ENCODE assay signal across 9 mouse cellular contexts in the genomic region with DNA sequence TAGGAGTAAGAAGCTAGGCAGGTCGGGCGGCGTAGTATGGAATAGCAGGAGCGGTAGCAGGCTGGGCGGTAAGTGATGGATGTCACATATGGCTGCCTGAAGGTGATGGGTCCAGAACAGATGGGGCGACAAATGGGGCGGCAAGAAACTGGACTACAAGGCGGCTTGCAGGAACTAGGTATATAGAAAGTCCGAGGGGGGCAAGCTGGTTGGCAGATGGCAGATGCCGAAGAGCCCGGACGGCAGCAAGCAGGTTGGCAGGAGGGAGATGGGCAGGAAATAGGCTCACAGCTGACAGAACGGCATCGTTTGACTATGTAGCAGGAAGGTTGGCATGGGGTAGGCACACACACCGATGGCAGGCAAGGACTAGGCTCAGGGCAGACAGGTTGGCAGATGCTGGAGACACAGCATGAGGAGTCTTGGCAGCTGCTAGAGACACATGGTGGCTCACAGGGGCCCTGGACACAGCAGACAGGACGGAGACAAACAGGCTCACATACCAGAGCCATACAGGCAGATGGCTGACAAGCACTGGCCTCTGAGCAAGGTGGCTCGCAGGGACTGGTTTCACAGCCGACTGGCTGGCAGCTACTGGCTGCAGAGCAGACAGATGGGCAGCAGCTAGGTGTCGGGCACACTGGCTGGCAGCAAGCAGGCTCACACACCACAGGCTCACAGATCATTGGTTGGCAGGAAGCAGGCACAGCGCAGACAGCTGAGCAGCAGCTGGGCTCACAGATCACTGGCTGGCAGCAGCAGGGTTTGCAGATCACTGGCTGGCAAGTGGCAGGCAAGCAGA. TPM values are rescaled to one million over a fixed set of nuclear protein-coding genes. Genes with fewer than 3 reads are reported as not detected.
A peak's percentile ranks its signal among the peaks of the same experiment; 100 is the strongest.
DNase-seq lines count a peak whose midpoint lies in the region; ATAC-seq and TF ChIP-seq lines count a peak whose summit lies in the region.
"Had no signal": no experiment of that assay in that cellular context is flagged by ENCODE, and none has a peak within 500 bp of the region (broad histone marks: within the 10 kb centered on the region; RNA-seq: fewer than 3 reads in every experiment).

No protein-coding gene starts in this region.

- no peaks in the 10 kb centered on the region for H3K36me3 ChIP-seq in hindbrain, embryonic 13.5 days
- no peaks in the 10 kb centered on the region for H3K36me3 ChIP-seq in hindbrain, embryonic 10.5 days
- no peaks in the 10 kb centered on the region for H3K36me3 ChIP-seq in midbrain, embryonic 16.5 days (ENCODE audit: control insufficient read depth, insufficient read depth, low read length)

- no peak for TF ChIP-seq POLR2A in brain, embryonic 14.5 days (IDR thresholded peaks at IDR 0.05; ENCODE audit: borderline replicate concordance, extremely low read depth, insufficient read depth, insufficient read length, poor library complexity, severe bottlenecking)

- no peaks in the 10 kb centered on the region for H3K27me3 ChIP-seq in hindbrain, embryonic 13.5 days
- peaks cover 3% of the 10 kb centered on the region; the same call in 1 of the 2 replicates for H3K27me3 ChIP-seq in hindbrain, embryonic 10.5 days (ENCODE audit: insufficient read depth, poor library complexity, severe bottlenecking)
- no peaks in the 10 kb centered on the region for H3K27me3 ChIP-seq in midbrain, embryonic 16.5 days (ENCODE audit: control insufficient read depth, insufficient read depth, low read depth, low read length)

- no peaks in the 10 kb centered on the region for H3K9me3 ChIP-seq in hindbrain, embryonic 13.5 days
- no peaks in the 10 kb centered on the region for H3K9me3 ChIP-seq in hindbrain, embryonic 10.5 days
- H3K9me3 ChIP-seq in midbrain, embryonic 16.5 days (replicated peaks; ENCODE audit: control insufficient read depth, low read length, poor library complexity, severe bottlenecking) = no peaks in the 10 kb centered on the region

- 0 out of 2 replicates have a peak overlapping the region, but pooled peaks have one; percentile 43 for H3K9ac ChIP-seq in hindbrain, embryonic 13.5 days
- H3K9ac ChIP-seq in midbrain, embryonic 16.5 days (ENCODE audit: low read depth, low read length) = no peak overlapping the region

- peak overlapping the region; percentile 62 for H3K27ac ChIP-seq in hindbrain, embryonic 13.5 days
- no peak overlapping the region for H3K27ac ChIP-seq in hindbrain, embryonic 10.5 days
- peak overlapping the region; percentile 33 for H3K27ac ChIP-seq in midbrain, embryonic 16.5 days (ENCODE audit: low read length)

- peak; percentile 91 for ATAC-seq in hindbrain, embryonic 13.5 days (ENCODE audit: low FRiP score)
- peak; percentile 80 for ATAC-seq in midbrain, embryonic 16.5 days
- ATAC-seq in megakaryocyte-erythroid progenitor cell, adult 5-6 weeks (replicated peaks; ENCODE audit: low FRiP score, low TSS enrichment, poor library complexity, severe bottlenecking) = no peak; the same call in 1 of the 2 replicates

- H3K4me2 ChIP-seq in hindbrain, embryonic 13.5 days = peak overlapping the region; percentile 19; the same call in 1 of the 2 replicates
- no peak overlapping the region for H3K4me2 ChIP-seq in midbrain, embryonic 16.5 days (ENCODE audit: low read length)

- no peak for DNase-seq in hindbrain, embryonic 10.5 days (ENCODE audit: low spot score)
- peak; percentile 85 for DNase-seq in brain, embryonic 14.5 days (ENCODE audit: low read depth)
- peak; percentile 41 for DNase-seq in gastrocnemius, postnatal 10 days
- no peak for DNase-seq in spleen, postnatal 36 days (ENCODE audit: low spot score in 2 of 2)
- DNase-seq in embryo, embryonic 9.5 days (ENCODE audit: extremely low spot score) = no peak

- 77% methylated on average over 20 of the region's 20 CpGs for WGBS in hindbrain, embryonic 13.5 days
- 88% methylated on average over 20 of the region's 20 CpGs for WGBS in hindbrain, embryonic 10.5 days
- WGBS in midbrain, embryonic 16.5 days = 84% methylated on average over 20 of the region's 20 CpGs

- peaks cover 4% of the 10 kb centered on the region for H3K4me1 ChIP-seq in hindbrain, embryonic 13.5 days (replicated peaks)
- H3K4me1 ChIP-seq in hindbrain, embryonic 10.5 days (replicated peaks) = no peaks in the 10 kb centered on the region
- no peaks in the 10 kb centered on the region for H3K4me1 ChIP-seq in midbrain, embryonic 16.5 days (ENCODE audit: control insufficient read depth, insufficient read depth, low read length)

- TF ChIP-seq CTCF in brain, embryonic 14.5 days (IDR thresholded peaks at IDR 0.05; ENCODE audit: borderline replicate concordance, extremely low read depth, insufficient read depth, insufficient read length) = no peak

- H3K4me3 ChIP-seq in hindbrain, embryonic 13.5 days = no peak overlapping the region
- no peak overlapping the region for H3K4me3 ChIP-seq in hindbrain, embryonic 10.5 days
- no peak overlapping the region for H3K4me3 ChIP-seq in midbrain, embryonic 16.5 days (ENCODE audit: low read depth, low read length)

RNA-seq across cellular contexts. Expression of a gene that starts 0.9 kb away (rescaled TPM):
- polyA plus RNA-seq in hindbrain, embryonic 13.5 days (2015; fragmentation: Nextera tagmentation; extraction: Ambion mirVana) = 0.09 and 0.13 TPM in 2 replicates
- polyA plus RNA-seq in hindbrain, embryonic 10.5 days (2016; fragmentation: Nextera tagmentation; extraction: Ambion mirVana) = not detected in 2 replicates
- 0.04 TPM in 1 of 2 replicates, not detected in the other for polyA plus RNA-seq in brain, embryonic 14.5 days (2012; rRNA removed)
- not detected for total RNA-seq in gastrocnemius, postnatal 10 days (2021)
- 0.17 TPM in 1 of 2 replicates, not detected in the other for polyA plus RNA-seq in midbrain, embryonic 16.5 days (2015; fragmentation: Nextera tagmentation; extraction: Ambion mirVana)
- total RNA-seq in megakaryocyte-erythroid progenitor cell, adult 5-6 weeks (2014; fragmentation: Nextera tagmentation) = not detected in 2 replicates
- not detected in 2 replicates for total RNA-seq in megakaryocyte-erythroid progenitor cell, adult 5-6 weeks (2017)
- total RNA-seq: layer of hippocampus, postnatal 25 days had no signal

RNA-seq across cellular contexts. Expression of a gene that starts 6.6 kb away (rescaled TPM):
- not detected in 2 replicates for polyA plus RNA-seq in hindbrain, embryonic 13.5 days (2015; fragmentation: Nextera tagmentation; extraction: Ambion mirVana)
- not detected in 2 replicates for polyA plus RNA-seq in hindbrain, embryonic 10.5 days (2016; fragmentation: Nextera tagmentation; extraction: Ambion mirVana)
- not detected in 2 replicates for polyA plus RNA-seq in brain, embryonic 14.5 days (2012; rRNA removed)
- total RNA-seq in gastrocnemius, postnatal 10 days (2021) = not detected
- not detected in 2 replicates for polyA plus RNA-seq in midbrain, embryonic 16.5 days (2015; fragmentation: Nextera tagmentation; extraction: Ambion mirVana)
- not detected in 2 replicates for total RNA-seq in megakaryocyte-erythroid progenitor cell, adult 5-6 weeks (2014; fragmentation: Nextera tagmentation)
- not detected in 2 replicates for total RNA-seq in megakaryocyte-erythroid progenitor cell, adult 5-6 weeks (2017)
- total RNA-seq: layer of hippocampus, postnatal 25 days had no signal

RNA-seq across cellular contexts. Expression of a gene that starts 8.3 kb away (rescaled TPM):
- polyA plus RNA-seq in hindbrain, embryonic 13.5 days (2015; fragmentation: Nextera tagmentation; extraction: Ambion mirVana) = 0.45 TPM in 1 of 2 replicates, not detected in the other
- polyA plus RNA-seq in hindbrain, embryonic 10.5 days (2016; fragmentation: Nextera tagmentation; extraction: Ambion mirVana) = not detected in 2 replicates
- 0.19 and 0.27 TPM in 2 replicates for polyA plus RNA-seq in brain, embryonic 14.5 days (2012; rRNA removed)
- not detected for total RNA-seq in gastrocnemius, postnatal 10 days (2021)
- 0.84 and 1.4 TPM in 2 replicates for polyA plus RNA-seq in midbrain, embryonic 16.5 days (2015; fragmentation: Nextera tagmentation; extraction: Ambion mirVana)
- total RNA-seq in megakaryocyte-erythroid progenitor cell, adult 5-6 weeks (2014; fragmentation: Nextera tagmentation) = not detected in 2 replicates
- total RNA-seq in megakaryocyte-erythroid progenitor cell, adult 5-6 weeks (2017) = not detected in 2 replicates
- total RNA-seq: layer of hippocampus, postnatal 25 days had no signal

RNA-seq across cellular contexts. Expression of a gene that starts 30.5 kb away (rescaled TPM):
- not detected in 2 replicates for polyA plus RNA-seq in hindbrain, embryonic 13.5 days (2015; fragmentation: Nextera tagmentation; extraction: Ambion mirVana)
- polyA plus RNA-seq in hindbrain, embryonic 10.5 days (2016; fragmentation: Nextera tagmentation; extraction: Ambion mirVana) = not detected in 2 replicates
- not detected in 2 replicates for polyA plus RNA-seq in brain, embryonic 14.5 days (2012; rRNA removed)
- not detected for total RNA-seq in gastrocnemius, postnatal 10 days (2021)
- not detected in 2 replicates for polyA plus RNA-seq in midbrain, embryonic 16.5 days (2015; fragmentation: Nextera tagmentation; extraction: Ambion mirVana)
- total RNA-seq in megakaryocyte-erythroid progenitor cell, adult 5-6 weeks (2014; fragmentation: Nextera tagmentation) = not detected in 2 replicates
- total RNA-seq in megakaryocyte-erythroid progenitor cell, adult 5-6 weeks (2017) = not detected in 2 replicates
- total RNA-seq: layer of hippocampus, postnatal 25 days had no signal

RNA-seq across cellular contexts. Expression of a gene that starts 37.2 kb away (rescaled TPM):
- not detected in 2 replicates for polyA plus RNA-seq in hindbrain, embryonic 13.5 days (2015; fragmentation: Nextera tagmentation; extraction: Ambion mirVana)
- not detected in 2 replicates for polyA plus RNA-seq in hindbrain, embryonic 10.5 days (2016; fragmentation: Nextera tagmentation; extraction: Ambion mirVana)
- not detected in 2 replicates for polyA plus RNA-seq in brain, embryonic 14.5 days (2012; rRNA removed)
- not detected for total RNA-seq in gastrocnemius, postnatal 10 days (2021)
- polyA plus RNA-seq in midbrain, embryonic 16.5 days (2015; fragmentation: Nextera tagmentation; extraction: Ambion mirVana) = not detected in 2 replicates
- total RNA-seq in megakaryocyte-erythroid progenitor cell, adult 5-6 weeks (2014; fragmentation: Nextera tagmentation) = not detected in 2 replicates
- not detected in 2 replicates for total RNA-seq in megakaryocyte-erythroid progenitor cell, adult 5-6 weeks (2017)
- total RNA-seq: layer of hippocampus, postnatal 25 days had no signal

Comparison
In these comparisons a context has a peak if more than half of its experiments do, and no peak if none do; other contexts are left out.
1. DNase-seq: peak in brain, embryonic 14.5 days (single experiment) and gastrocnemius, postnatal 10 days (single experiment); none in hindbrain, embryonic 10.5 days (single experiment), spleen, postnatal 36 days (0 of 2) and embryo, embryonic 9.5 days (single experiment).